Mouse (Mus musculus) hindbrain, embryonic 14.5 days (tissue): Measurements from ENCODE around the gene Zfp827. TPM values are rescaled to one million over a fixed set of nuclear protein-coding genes. Genes with fewer than 3 reads are reported as not detected.

Experiments
- ATAC-seq: fragments of 200-750 bp; cut with Nextera tagmentation; 2 replicates; pipeline ENCODE4 v1.8.0; 2017; ENCODE audit warnings: moderate number of reproducible peaks, mild to moderate bottlenecking, moderate TSS enrichment, moderate library complexity; ENCODE audit not compliant: low FRiP score
- DNase-seq: peaks from one replicate; pipeline ENCODE4 v3.0.0-alpha.2; 2015; ENCODE audit warnings: low spot score
- H3K27ac ChIP-seq: fragments of 300-500 bp; sonication (generic); 2 replicates; pipeline ENCODE4 v1.5.1; 2014; ENCODE audit warnings: mild to moderate bottlenecking, moderate library complexity
- H3K27me3 ChIP-seq: fragments of 300-500 bp; sonication (generic); 2 replicates; pipeline ENCODE4 v1.6.1; 2014; ENCODE audit warnings: mild to moderate bottlenecking, low read length, mixed read lengths; ENCODE audit not compliant: control insufficient read depth, insufficient read depth
- H3K36me3 ChIP-seq: fragments of 300-500 bp; sonication (generic); replicated peaks from 2 replicates; pipeline ENCODE4 v1.6.1; 2014; ENCODE audit not compliant: control insufficient read depth, insufficient read depth
- H3K4me1 ChIP-seq: fragments of 300-500 bp; sonication (generic); replicated peaks from 2 replicates; pipeline ENCODE4 v1.6.1; 2014; ENCODE audit warnings: antibody characterized with exemption, low read length, mixed read lengths; ENCODE audit not compliant: control insufficient read depth, insufficient read depth
- H3K4me2 ChIP-seq: fragments of 300-500 bp; sonication (generic); replicated peaks from 2 replicates; pipeline ENCODE4 v1.6.1; 2014; ENCODE audit warnings: mild to moderate bottlenecking, moderate library complexity
- H3K4me3 ChIP-seq: fragments of 300-500 bp; sonication (generic); replicated peaks from 2 replicates; pipeline ENCODE4 v1.5.1; 2014; ENCODE audit warnings: mild to moderate bottlenecking, low read length
- H3K9ac ChIP-seq: fragments of 300-500 bp; sonication (generic); 2 replicates; pipeline ENCODE4 v1.6.1; 2014
- H3K9me3 ChIP-seq: fragments of 300-500 bp; sonication (generic); 2 replicates; pipeline ENCODE4 v1.6.1; 2016; ENCODE audit warnings: low read length; ENCODE audit not compliant: control insufficient read depth
- WGBS: fragments of 180-500 bp; shearing (Covaris S2); extraction: QIAGEN DNeasy Blood & Tissue Kit; methylation state at CpG from one replicate; pipeline ENCODE4 v1.1.7; 2014; 5-methylcytosine and 5-hydroxymethylcytosine counted together
- polyA plus RNA-seq: library from polyadenylated mRNA; unstranded; fragments of >200 nt; fragmentation: Nextera tagmentation; extraction: Ambion mirVana; gene quantifications from 2 replicates; pipeline ENCODE4 v1.2.1, GENCODE M21; 2014

The Zfp827 gene
- polyA plus RNA-seq, 1 experiment from 2014 or later, result 15.5 TPM

- no peaks in the 10 kb centered on the region for H3K36me3 ChIP-seq
- no peaks in the 10 kb centered on the region for H3K27me3 ChIP-seq
- no peaks in the 10 kb centered on the region for H3K9me3 ChIP-seq
- no peaks in the 10 kb centered on the region; the same call in 1 of the 2 replicates for H3K4me1 ChIP-seq
- DNase-seq, result peak; percentile 7
- ATAC-seq, result no peak
- H3K4me2 ChIP-seq, result no peak overlapping the region
- WGBS, result 87% methylated on average over 3 of the region's 3 CpGs
- no peak overlapping the region for H3K9ac ChIP-seq
- no peak overlapping the region for H3K27ac ChIP-seq
- no peak overlapping the region for H3K4me3 ChIP-seq
Measured at GRCm38 (mm10) chr8:79227916-79228315, 199.7 kb downstream of the Zfp827 start.

- WGBS, result 85% methylated on average over 8 of the region's 8 CpGs
- Histone ChIP-seq H3K9ac (no peak overlapping the region), H3K27ac (no peak overlapping the region), H3K27me3 (no peaks in the 10 kb centered on the region), H3K9me3 (no peaks in the 10 kb centered on the region), H3K36me3 (no peaks in the 10 kb centered on the region), H3K4me2 (no peak overlapping the region), H3K4me3 (no peak overlapping the region), H3K4me1 (no peaks in the 10 kb centered on the region; the same call in 1 of the 2 replicates)
- peak; percentile 22 for DNase-seq
- ATAC-seq, result no peak
Measured at GRCm38 (mm10) chr8:79229266-79229888, 201.1 kb downstream of the Zfp827 start.

DNA sequence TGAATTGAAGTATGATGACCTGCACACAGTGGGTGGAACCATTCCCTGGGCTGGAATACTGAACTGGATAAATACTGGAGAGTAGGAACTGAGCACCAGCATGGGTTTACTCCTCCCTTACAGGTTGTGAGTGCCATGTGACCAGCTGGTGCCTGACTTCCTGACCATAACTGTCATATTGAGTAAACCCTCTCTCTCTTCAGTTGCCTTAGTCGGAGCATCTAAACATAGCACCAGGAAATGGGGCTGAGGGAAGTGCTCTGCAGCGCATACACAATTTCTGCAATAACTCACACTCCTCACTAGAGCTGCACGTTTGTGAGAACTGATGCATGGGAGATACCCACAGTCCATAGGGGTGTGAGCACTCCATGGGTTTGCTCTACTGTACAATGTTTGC is 211.1 kb downstream of the Zfp827 start:
- no peaks in the 10 kb centered on the region for H3K27me3 ChIP-seq
- H3K4me3 ChIP-seq, result no peak overlapping the region
- H3K27ac ChIP-seq, result no peak overlapping the region
- 85% methylated on average over 3 of the region's 3 CpGs for WGBS
- ATAC-seq (no peak), DNase-seq (no peak)
- H3K4me2 ChIP-seq, result no peak overlapping the region
- H3K9me3 ChIP-seq, result no peaks in the 10 kb centered on the region
- H3K4me1 ChIP-seq, result no peaks in the 10 kb centered on the region
- H3K36me3 ChIP-seq, result no peaks in the 10 kb centered on the region
- H3K9ac ChIP-seq, result no peak overlapping the region

- no peak overlapping the region for H3K27ac ChIP-seq
- no peaks in the 10 kb centered on the region for H3K27me3 ChIP-seq
- WGBS, result 88% methylated on average over 7 of the region's 7 CpGs
- ATAC-seq, result no peak
- H3K9ac ChIP-seq, result no peak overlapping the region
- no peak overlapping the region for H3K4me3 ChIP-seq
- no peaks in the 10 kb centered on the region for H3K9me3 ChIP-seq
- H3K36me3 ChIP-seq, result no peaks in the 10 kb centered on the region
- no peak for DNase-seq
- H3K4me1 ChIP-seq, result no peaks in the 10 kb centered on the region
- no peak overlapping the region for H3K4me2 ChIP-seq
Measured at GRCm38 (mm10) chr8:79239996-79240395, 211.8 kb downstream of the Zfp827 start.

Other genes with a start within 250 kb of the Zfp827 start
- gene Lsm6, start 207.3 kb upstream of the Zfp827 start, polyA plus RNA-seq, result 142 and 158 TPM in 2 replicates
- not detected in 2 replicates for gene 1700011L22Rik, start 220.1 kb downstream of the Zfp827 start, polyA plus RNA-seq